Mouse (Mus musculus) thymus, adult 2 months (tissue): ENCODE measurements around the gene Cenpo.

Source experiments
- CTCF ChIP-seq: fragments of 200-500 bp; IDR thresholded peaks from 2 replicates; pipeline ENCODE4 v1.5.1; 2012; ENCODE audit warnings: mild to moderate bottlenecking, control low read depth, low read length, moderate library complexity, borderline replicate concordance; ENCODE audit not compliant: control insufficient read depth, poor library complexity, insufficient read depth; ENCODE audit errors: extremely low read depth
- POLR2A ChIP-seq: fragments of 200-500 bp; IDR thresholded peaks from 2 replicates; pipeline ENCODE4 v1.6.1; 2012; ENCODE audit warnings: mild to moderate bottlenecking, low read length, control low read depth, moderate library complexity; ENCODE audit not compliant: control insufficient read depth, poor library complexity, insufficient read depth; ENCODE audit errors: extremely low read depth

DNA sequence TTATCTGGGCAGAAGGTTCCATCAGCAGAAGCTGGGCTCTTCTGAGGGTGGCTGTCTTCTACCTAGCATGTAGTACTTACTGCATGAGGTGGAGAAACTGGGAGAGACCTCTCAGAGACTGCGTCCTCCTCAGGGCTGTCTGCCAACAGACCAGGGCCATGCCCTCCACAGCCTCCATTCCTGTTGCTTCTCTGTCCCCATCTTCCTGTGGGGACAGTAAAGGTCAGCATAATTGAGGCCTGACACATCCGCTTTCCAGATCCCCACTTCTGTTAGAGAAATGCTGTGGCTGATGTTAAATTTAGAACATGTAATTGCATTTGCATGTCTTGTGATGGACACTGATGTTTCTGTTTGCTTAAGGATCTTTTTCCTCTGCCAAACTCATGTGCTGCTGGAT, 83.2 kb downstream of the Cenpo start:
- TF ChIP-seq CTCF (no peak), POLR2A (no peak)
